Mouse (Mus musculus) kidney, postnatal 0 days (tissue): ENCODE results near the gene Ldb3. TPM values are rescaled to one million over a fixed set of nuclear protein-coding genes. Genes with fewer than 3 reads are reported as not detected.

Source experiments
- ATAC-seq: fragments of 200-750 bp; cut with Nextera tagmentation; replicated peaks from 2 replicates; pipeline ENCODE4 v1.8.0; 2017; ENCODE audit warnings: low read depth, moderate number of reproducible peaks, moderate TSS enrichment, moderate library complexity; ENCODE audit not compliant: low FRiP score
- DNase-seq: peaks from one replicate; pipeline ENCODE4 v3.0.0-alpha.2; 2016; ENCODE audit warnings: low spot score
- H3K27ac ChIP-seq: fragments of 300-500 bp; sonication (generic); 2 replicates; pipeline ENCODE4 v1.5.1; 2014; ENCODE audit warnings: mild to moderate bottlenecking
- H3K27me3 ChIP-seq: fragments of 300-500 bp; sonication (generic); 2 replicates; pipeline ENCODE4 v1.6.1; 2014; ENCODE audit warnings: low read length, mixed read lengths; ENCODE audit not compliant: insufficient read depth
- H3K36me3 ChIP-seq: fragments of 300-500 bp; sonication (generic); 2 replicates; pipeline ENCODE4 v1.6.1; 2014; ENCODE audit warnings: low read length, mixed read lengths; ENCODE audit not compliant: insufficient read depth
- H3K4me1 ChIP-seq: fragments of 300-500 bp; sonication (generic); replicated peaks from 2 replicates; pipeline ENCODE4 v1.6.1; 2014; ENCODE audit warnings: antibody characterized with exemption, low read length, mixed read lengths; ENCODE audit not compliant: insufficient read depth
- H3K4me2 ChIP-seq: fragments of 300-500 bp; sonication (generic); 2 replicates; pipeline ENCODE4 v1.6.1; 2014; ENCODE audit warnings: mild to moderate bottlenecking, low read length, moderate library complexity, mixed read lengths
- H3K4me3 ChIP-seq: fragments of 300-500 bp; sonication (generic); replicated peaks from 2 replicates; pipeline ENCODE4 v1.5.1; 2014; ENCODE audit warnings: low read depth, low read length
- H3K9ac ChIP-seq: fragments of 300-500 bp; sonication (generic); 2 replicates; pipeline ENCODE4 v1.6.1; 2014; ENCODE audit warnings: low read depth, low read length
- H3K9me3 ChIP-seq: fragments of 300-500 bp; sonication (generic); replicated peaks from 2 replicates; pipeline ENCODE4 v1.6.1; 2016; ENCODE audit warnings: low read length, inconsistent platforms, mixed read lengths
- CTCF ChIP-seq: IDR thresholded peaks from 2 replicates; pipeline ENCODE4 v1.5.1; 2016; ENCODE audit warnings: antibody characterized with exemption, low read depth, mild to moderate bottlenecking, moderate library complexity
- whole genome bisulfite sequencing: fragments of 180-500 bp; shearing (Covaris S2); extraction: QIAGEN DNeasy Blood & Tissue Kit; methylation state at CpG from one replicate; pipeline ENCODE4 v1.1.7; 2014; 5-methylcytosine and 5-hydroxymethylcytosine counted together
- polyA plus RNA-seq: library from polyadenylated mRNA; unstranded; fragments of >200 nt; fragmentation: Nextera tagmentation; extraction: Ambion mirVana; gene quantifications from 2 replicates; pipeline ENCODE4 v1.2.1, GENCODE M21; 2015

The Ldb3 gene
- 0.50 and 0.51 TPM in 2 replicates for polyA plus RNA-seq

- DNase-seq = no peak
- Histone ChIP-seq H3K9ac (no peak within 1 kb of the TSS), H3K4me2 (no peak within 1 kb of the TSS), H3K27me3 (no peaks in the 10 kb centered on the region), H3K36me3 (no peaks in the 10 kb centered on the region), H3K4me3 (no peak within 1 kb of the TSS), H3K4me1 (no peaks in the 10 kb centered on the region), H3K27ac (no peak within 1 kb of the TSS), H3K9me3 (no peaks in the 10 kb centered on the region)
- WGBS = 44% methylated on average over 8 of the region's 8 CpGs
- no peak for TF ChIP-seq CTCF
- no peak for ATAC-seq
Observed at GRCm38 (mm10) chr14:34588498-34588897, at the start of gene Ldb3. TSS of gene Ldb3 (minus strand) at chr14:34588682.

DNA sequence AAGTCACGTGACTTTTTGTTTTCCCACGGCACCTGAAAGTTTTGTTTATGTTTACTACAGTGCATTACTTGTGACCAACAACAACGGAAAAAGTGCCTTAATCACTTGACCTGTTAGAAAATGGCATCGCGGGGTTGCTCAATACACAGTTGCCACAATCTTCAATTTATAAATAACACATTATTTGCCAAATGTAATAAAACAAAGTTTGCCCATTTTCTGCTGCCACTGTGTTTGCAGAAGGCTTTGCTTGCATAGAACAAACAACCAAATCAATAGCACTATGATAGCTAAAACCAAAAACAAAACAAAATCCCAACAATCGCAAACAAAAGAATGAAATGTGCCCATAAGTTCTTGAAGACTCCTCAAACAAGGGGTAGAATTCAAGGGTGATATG lies 47.2 kb upstream of the Ldb3 start:
- no peak overlapping the region for H3K27ac ChIP-seq
- H3K36me3 ChIP-seq = no peaks in the 10 kb centered on the region
- no peak overlapping the region for H3K4me3 ChIP-seq
- H3K9ac ChIP-seq = no peak overlapping the region
- no peak overlapping the region for H3K4me2 ChIP-seq
- H3K9me3 ChIP-seq = no peaks in the 10 kb centered on the region
- no peaks in the 10 kb centered on the region for H3K27me3 ChIP-seq
- WGBS = 81% methylated on average over 6 of the region's 6 CpGs
- DNase-seq (no peak), ATAC-seq (no peak)
- TF ChIP-seq CTCF = no peak
- no peaks in the 10 kb centered on the region for H3K4me1 ChIP-seq

GRCm38 (mm10) chr14:34635192-34635591 lies 46.7 kb upstream of the Ldb3 start:
- Histone ChIP-seq H3K4me1 (no peaks in the 10 kb centered on the region), H3K9me3 (no peaks in the 10 kb centered on the region), H3K4me2 (no peak overlapping the region), H3K4me3 (no peak overlapping the region), H3K36me3 (no peaks in the 10 kb centered on the region), H3K9ac (no peak overlapping the region), H3K27me3 (no peaks in the 10 kb centered on the region), H3K27ac (no peak overlapping the region)
- WGBS = 17% methylated on average over 7 of the region's 7 CpGs
- no peak for ATAC-seq
- DNase-seq = no peak
- no peak for TF ChIP-seq CTCF

DNA sequence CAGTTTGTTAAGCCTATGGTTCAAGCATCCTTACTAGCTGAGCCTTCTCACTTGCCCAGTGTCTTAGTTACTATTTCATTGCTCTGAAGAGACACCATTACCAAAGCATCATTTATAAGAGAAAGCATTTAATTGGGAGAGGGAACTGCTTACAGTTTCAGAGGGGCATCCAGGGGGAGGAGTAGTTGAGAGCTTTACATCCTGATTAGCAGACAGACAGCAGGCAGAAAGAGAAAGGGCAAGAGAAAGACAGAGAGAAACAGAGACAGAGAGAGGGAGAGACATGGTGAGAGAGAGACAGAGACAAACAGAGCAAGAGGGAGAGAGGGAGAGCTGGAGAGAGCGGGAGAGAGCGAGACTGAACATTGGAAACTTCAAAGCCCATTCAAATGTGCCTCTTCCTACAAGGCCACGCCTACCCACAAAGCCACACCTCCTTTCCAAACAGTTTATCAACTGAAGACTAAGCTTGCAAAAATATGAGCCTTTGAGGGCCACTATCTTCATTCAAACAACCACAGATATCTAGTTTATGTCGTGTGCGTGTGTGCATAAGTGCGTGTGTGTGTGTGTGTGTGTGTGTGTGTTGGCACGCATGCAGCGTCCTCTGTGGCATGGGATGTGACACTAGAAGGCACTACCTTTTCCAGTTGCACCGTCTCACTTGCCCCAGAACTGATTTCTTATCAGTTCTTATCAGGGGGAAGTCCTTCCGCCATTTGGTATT lies 44.4 kb upstream of the Ldb3 start:
- H3K27ac ChIP-seq = no peak overlapping the region
- no peaks in the 10 kb centered on the region for H3K27me3 ChIP-seq
- DNase-seq = no peak
- no peak for TF ChIP-seq CTCF
- H3K9me3 ChIP-seq = no peaks in the 10 kb centered on the region
- H3K4me3 ChIP-seq = no peak overlapping the region
- no peaks in the 10 kb centered on the region for H3K4me1 ChIP-seq
- no peak overlapping the region for H3K9ac ChIP-seq
- no peak for ATAC-seq
- 80% methylated on average over 10 of the region's 10 CpGs for WGBS
- no peak overlapping the region for H3K4me2 ChIP-seq
- no peaks in the 10 kb centered on the region for H3K36me3 ChIP-seq

DNA sequence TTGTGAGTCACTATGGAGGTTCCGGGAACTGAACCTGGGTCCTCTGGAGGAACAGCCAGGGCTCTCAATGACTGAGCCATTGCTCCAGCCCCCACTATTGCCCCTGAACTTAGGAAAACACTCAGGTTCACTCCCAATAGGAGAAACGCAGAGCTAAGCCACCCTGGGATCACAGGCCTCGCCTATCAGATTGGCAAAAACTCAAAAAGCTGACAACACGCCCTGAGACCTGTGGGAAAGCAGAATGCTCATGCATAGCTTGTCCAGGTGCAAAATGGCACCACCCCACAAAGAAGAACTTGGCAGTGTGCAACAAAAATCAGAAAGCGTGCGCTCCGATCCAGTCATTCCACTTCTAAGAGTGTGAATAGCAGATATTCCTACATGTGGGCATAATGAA lies 38.3 kb upstream of the Ldb3 start:
- no peak for TF ChIP-seq CTCF
- Histone ChIP-seq H3K4me2 (no peak overlapping the region), H3K9ac (no peak overlapping the region), H3K36me3 (no peaks in the 10 kb centered on the region), H3K27ac (no peak overlapping the region), H3K4me3 (no peak overlapping the region), H3K27me3 (no peaks in the 10 kb centered on the region), H3K9me3 (no peaks in the 10 kb centered on the region), H3K4me1 (no peaks in the 10 kb centered on the region)
- WGBS = 69% methylated on average over 7 of the region's 7 CpGs
- no peak for DNase-seq
- ATAC-seq = no peak

GRCm38 (mm10) chr14:34623531-34624210 lies 35.2 kb upstream of the Ldb3 start:
- WGBS = 53% methylated on average over 16 of the region's 16 CpGs
- Histone ChIP-seq H3K9ac (no peak overlapping the region), H3K9me3 (no peaks in the 10 kb centered on the region), H3K27me3 (no peaks in the 10 kb centered on the region), H3K27ac (no peak overlapping the region), H3K4me1 (no peaks in the 10 kb centered on the region), H3K4me2 (no peak overlapping the region), H3K36me3 (no peaks in the 10 kb centered on the region), H3K4me3 (no peak overlapping the region)
- DNase-seq (no peak), ATAC-seq (no peak)
- TF ChIP-seq CTCF = no peak
